Mouse (Mus musculus) adipocyte (in vitro differentiated cells): ENCODE results near the gene Btbd6.

Experiments used
- DNase-seq: peaks from one replicate; pipeline ENCODE4 v3.0.0-alpha.2; 2016; ENCODE audit warnings: low spot score

The Btbd6 gene

DNA sequence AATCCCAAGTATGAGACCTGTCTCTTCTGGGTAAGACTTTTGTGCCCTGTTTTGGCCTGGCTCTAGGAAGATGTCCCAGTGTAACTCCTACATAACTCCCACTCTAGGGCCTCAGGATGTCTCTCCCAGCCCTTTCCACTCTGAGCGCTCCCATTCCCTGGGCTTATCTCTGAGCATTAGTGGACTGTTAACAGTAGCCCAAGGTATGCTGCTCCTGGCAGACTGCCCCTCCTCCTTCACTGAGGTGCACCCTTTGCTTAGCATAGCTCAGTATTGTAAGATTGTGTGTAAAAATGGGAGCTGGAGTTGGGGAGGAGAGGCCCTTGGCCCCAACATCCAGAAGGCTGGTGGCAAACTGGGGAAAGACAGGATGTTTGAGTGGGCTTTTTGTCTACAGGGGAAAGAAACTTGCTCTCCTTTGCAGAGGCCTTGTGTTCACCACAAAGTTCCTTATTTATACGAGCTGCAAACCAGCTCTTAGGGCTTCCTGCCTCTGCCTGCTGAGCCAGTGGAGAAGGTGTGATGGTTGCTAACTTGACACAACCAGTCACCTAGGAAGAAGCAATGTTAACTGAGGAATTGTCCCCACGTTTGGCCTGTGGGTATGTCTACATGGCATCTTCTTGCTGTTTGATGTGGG is 23.2 kb upstream of the Btbd6 start:
- DNase-seq, result no peak

DNA sequence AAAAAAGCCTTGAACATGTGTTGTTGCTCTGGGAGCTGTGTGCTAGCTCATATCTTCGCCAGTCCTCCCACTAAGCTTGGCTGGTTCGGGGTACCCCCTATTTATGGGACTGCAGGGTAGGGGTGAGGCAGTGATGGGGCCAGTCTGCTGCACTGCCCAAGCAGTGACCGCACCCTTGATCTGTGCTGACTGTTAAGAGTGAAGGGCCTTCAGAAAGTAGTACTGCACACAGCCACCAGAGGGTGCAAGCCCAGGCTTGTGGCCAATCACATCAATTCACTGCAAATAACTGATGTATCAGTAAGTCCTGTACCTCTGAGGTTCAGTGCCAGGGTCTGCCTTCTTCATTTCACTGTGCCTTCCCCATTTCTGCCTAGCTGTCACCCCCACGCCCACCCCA is 20.5 kb upstream of the Btbd6 start:
- DNase-seq, result peak; percentile 67

DNA sequence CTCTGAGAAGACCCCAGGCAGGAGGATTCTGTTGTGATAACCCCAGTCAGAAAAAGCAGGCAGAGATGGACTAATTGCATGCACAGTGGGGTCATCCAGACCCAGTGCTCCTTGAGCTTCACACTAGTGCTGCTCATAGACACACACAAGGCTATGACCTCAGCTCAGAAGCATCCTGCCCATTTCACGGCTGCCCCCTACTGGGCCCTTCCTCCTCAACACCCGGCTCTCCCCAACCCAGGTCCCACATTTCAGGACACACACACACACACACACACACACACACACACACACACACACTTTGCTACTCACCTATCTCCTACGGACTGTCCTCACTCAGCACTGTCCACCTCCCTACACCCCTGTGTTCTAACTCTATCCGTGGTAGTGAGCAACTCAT is 18.0 kb upstream of the Btbd6 start:
- peak; percentile 47 for DNase-seq

DNA sequence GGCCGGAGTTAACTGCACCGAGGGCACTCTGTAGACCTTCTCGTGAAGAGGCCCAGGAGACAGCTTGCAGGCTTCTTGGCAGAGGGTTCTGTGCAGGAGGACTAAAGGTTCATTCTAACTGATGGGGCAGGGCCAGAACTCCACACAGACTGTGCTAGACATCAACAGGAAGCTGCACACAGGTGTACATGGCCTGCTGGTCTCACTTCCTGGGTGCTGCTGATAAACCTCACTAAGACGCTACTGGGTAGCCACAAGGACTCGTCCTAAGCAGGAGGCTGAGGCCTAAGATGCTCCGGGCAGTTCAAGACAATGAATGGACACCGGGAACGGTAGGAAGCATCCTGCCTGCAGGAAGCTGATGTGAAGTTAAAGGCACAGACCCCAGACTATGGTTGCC is 16.9 kb upstream of the Btbd6 start:
- no peak for DNase-seq

DNA sequence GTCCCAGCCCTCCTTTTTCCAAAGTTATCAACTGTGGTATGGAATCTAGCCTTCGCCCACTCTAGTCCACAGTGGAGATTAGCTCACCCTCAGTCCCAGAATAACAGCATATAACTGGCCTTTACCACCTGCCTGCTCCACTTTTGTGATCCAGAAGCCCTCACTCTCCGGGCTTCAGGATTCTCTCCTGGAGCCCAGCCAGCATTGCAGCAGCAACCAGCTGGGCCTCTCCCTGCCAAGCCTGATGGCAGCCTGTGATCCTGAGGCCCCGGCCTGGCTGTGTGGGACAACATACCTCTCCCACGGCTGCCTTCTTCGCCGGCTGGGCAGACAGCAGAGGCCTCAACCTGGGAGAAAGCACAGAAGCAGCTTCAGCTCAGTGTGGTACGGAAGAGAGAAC is 14.9 kb upstream of the Btbd6 start:
- DNase-seq, result peak; percentile 55

DNA sequence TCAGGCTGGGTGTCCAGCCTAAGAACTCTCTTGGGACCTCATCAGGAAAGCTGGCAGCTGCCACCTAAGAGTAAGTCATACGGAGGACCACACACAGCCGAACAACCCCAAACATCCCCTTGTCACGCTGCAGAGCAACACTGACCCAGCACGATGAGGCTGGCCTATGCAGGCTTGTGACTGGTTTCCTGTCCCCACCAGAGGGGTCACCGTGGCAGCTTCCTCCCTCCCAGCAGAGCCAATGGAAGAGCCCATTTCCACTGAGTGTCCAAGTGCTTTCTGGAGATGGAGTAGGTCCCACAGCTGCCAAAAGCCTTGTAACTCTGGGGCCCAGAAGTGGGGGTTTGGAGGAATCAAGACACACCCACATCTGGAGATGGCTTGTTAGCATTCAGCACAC is 14.4 kb upstream of the Btbd6 start:
- no peak for DNase-seq

DNA sequence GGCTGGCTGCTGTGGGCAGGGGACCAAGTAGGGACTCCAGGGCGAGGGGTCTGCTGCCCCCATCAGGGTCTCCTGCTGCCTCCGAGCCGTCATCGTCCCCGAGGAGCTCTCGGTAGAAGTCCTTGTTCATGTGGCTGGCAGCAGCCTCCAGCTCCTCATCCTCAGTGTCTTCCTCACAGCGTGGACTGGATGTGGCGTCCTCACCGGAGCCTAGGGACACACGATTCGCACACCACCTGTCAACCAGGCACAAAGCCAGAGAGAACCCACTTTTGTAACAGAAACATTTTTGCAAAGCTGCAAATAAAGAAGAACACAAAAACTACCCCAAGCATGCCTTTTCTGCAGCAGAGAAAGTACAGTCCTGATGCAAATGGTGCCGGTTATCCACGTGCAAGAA is 10.5 kb upstream of the Btbd6 start:
- no peak for DNase-seq

DNA sequence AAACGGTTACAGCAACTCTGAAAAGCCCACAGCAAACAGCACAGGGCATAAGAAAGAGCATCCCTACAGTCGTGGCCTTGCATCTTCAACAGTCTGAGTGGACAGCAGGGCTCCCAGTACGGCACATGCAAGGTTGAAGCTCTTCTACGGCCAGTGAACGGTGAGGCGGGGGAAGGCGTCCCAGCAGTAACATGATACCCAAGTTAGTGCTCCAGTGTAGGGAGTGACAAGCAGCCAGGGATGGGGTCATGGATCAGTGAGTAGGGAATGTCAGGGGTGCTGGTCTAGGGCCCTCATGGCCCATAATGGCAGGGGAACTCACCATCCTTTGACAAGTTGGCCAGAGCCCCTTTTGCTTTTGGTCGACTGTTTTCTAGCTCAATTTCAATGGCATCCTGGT is 7.3 kb upstream of the Btbd6 start:
- no peak for DNase-seq

DNA sequence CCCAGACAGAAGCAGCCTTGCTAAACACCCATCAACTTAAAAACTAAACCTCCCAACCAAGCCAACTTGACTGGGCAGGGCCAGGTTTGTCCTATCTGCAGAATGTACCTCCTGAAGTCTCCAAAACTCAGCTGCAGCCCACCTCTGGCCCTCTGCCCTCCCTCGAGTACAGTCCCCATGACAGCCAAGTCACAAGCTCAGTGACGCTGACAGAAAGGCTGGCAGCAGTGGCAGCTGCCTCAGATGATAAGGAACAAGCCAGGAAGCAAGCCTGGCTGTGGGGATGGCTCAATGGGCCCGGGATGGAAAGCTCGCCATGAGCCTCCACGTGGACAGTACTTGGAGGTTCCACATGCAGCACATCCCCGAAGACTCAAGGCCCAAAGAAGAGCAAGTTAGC is 6.7 kb upstream of the Btbd6 start:
- no peak for DNase-seq

DNA sequence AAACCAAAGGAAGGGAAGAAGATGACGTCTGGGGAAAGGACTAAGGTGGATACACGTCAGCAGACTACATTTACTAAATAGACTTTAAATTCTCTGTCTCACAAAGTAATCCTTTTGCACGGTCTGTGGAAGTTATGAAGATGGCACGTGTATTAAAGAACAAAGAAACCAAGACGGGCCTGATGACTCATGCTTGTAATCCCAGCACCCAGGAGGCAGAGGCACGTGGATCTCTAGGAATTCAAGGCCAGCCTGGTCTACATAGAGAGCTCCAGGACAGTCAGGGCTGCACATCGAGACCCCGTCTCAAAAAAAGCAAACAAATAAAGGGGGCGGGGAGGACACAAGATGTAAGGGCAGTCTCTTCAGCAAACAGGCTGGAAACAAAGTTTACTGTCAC is 1.5 kb upstream of the Btbd6 start:
- DNase-seq, result no peak

DNA sequence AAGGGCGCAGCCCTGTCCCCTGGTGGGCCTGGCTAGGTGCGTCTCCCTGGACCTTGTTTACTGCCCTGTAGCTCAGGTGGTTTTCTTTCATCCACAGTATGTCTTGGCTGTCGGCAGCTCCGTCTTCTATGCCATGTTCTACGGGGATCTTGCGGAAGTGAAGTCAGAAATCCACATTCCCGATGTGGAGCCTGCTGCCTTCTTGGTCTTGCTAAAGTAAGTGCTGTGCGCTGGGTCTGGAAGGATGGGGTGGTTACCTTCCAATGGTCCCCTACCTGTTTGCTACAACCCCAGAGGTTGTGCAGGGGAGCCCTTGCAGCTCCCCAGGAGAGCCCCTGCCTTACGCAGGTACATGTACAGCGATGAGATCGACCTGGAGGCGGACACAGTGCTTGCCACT is 874 bp downstream of the Btbd6 start:
- DNase-seq, result no peak

DNA sequence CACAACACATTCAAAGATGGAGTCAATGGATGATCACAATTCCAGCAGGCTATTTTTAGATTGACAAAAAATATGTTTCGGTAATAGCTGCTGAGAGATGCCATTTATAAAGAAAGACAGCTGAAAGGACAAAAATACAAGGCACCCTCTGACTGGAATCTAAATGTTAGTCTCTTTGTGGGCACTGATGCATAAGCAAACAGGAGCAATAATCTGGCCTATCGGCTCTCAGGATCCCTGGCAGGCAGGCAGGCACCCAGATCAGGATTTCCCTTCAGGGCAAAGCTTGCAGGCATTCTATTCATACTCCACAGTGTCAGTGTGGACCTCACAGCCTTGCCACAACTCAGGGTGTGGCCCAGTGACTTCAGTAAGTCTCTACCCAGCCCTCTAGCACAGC is 5.7 kb downstream of the Btbd6 start:
- DNase-seq, result no peak

DNA sequence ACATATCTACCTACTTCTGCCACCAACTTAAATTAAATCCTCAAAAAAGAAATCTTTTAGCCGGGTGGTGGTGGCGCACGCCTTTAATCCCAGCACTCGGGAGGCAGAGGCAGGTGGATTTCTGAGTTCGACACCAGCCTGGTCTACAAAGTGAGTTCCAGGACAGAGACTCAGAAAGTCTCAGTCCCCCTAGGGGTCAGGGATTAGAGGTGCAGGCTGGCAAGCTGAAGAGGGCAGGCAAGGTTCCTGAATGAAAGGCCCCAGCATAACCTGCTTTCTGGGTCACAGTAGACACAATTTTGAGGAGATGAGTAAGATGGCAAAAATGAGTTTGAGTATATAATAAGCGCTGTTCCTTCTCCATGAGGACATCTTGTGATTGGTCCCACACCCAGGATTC is 9.1 kb downstream of the Btbd6 start:
- no peak for DNase-seq

DNA sequence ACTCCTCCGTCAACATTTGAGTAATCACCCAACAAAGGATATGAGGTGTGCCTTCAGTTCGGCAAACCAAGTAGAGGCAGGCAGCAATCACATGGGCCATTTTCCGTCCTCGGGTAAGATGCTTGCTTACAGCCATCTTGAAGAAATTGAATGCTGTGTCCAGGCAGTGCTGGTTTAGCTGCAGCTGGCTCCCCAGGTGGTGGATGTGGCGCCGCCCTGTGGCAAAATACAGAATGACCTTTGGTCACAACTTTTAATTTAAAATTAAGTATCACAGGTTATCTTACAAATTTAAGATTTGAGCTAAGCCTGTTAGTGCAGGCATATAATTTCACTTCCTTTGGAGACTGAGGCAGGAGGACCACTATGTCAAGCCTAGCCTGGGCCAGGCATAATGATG is 11.6 kb downstream of the Btbd6 start:
- DNase-seq, result no peak

DNA sequence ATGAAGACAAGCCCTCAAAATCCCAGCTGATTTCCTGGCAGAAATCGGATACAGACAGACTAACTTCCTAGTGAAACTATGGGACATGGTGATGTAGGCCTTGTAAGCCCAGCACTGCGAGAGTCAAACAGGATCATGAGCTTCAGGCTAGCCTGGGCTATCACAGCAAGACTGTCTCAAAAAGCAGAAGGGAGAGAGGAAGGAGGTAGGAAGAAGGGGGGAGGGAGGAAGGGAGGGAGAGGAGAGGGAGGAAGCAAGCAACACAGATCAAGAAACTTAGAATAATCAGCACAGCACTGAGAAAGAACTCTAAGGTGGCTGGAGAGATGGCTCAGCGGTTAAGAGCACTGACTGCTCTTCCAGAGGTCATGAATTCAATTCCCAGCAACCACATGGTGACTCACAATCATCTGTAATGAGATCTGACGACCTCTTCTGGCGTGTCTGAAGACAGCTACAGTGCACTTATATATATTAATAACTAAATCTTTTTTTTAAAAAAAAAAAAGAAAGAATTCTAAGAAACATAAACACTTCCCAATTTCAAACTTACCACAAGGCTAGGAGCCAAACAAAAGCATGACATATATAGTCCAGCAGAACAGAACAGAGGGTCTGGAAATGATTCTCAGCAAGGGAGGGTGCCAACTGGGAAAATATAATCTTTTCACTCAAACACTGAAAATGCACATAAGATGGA is 14.6 kb downstream of the Btbd6 start:
- DNase-seq, result no peak

DNA sequence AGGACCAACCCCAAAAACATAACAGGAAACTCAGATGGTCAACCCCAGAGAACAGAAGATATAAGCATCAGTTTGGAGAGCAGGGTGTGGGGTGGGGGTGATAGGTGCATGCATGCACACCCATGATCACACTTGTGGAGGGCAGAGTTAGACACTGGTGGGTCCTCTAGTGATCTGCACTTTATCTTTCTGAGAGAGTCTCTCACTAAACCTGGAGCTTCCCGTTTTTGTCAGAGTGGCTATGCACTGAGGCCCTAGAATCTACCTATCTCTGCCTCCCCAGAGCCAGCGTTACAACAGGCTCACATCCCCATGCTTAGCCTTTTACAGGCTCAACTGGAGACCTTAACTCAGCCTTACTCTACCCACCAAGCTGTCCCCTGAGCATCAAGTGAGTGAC is 15.2 kb downstream of the Btbd6 start:
- no peak for DNase-seq

DNA sequence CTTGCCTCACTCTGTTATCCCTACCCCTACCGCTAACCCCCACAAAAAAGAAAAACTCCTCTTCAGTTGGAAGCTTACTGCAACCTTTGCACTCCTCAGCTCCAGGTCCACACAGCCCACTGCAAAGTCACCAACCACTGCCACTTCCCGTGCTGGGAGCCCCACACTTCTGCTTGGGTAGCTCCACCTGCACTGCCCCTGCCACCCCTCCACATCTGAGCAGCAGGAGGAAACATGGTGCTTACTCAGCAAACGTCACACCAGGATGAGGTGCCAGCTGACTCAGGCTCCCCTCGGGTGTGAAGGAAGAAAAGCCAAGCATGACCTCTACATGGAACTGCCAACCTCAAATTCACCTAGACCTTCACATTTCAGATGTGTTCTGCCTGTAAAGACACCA is 17.9 kb downstream of the Btbd6 start:
- DNase-seq, result no peak

DNA sequence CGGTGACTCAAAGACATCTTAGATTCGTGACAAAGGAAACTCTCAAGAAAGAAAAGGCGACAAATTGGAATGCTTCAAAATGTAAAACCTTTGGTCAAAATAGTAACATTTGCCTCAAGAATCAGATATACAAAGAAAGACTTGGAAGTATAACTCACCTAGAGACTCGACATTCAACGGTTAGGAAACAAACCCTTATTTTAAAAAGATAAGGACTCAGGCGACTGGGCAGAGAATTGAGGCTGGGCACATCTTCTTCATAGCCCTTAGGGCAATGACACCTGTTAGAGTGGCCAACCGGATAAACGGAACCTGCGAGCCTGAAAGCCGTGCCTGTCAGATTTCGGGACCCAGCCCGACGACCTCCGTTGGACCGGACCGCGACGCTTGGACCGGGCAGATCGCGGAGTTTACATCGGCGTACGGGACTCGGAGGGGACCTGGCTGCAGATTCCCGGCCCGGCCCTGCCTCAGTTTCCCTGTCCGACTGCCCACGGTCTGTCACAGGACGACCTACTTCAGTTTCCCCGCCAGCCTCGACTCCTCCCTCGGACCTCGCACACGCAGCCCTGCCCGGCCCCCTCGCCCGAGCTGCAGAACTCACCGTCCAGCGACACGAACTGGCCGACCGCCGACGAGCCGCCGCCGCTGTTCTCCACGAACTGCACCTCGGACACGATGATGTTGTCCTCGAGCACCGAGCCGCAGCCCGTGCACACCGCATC is 23.4 kb downstream of the Btbd6 start:
- no peak for DNase-seq

DNA sequence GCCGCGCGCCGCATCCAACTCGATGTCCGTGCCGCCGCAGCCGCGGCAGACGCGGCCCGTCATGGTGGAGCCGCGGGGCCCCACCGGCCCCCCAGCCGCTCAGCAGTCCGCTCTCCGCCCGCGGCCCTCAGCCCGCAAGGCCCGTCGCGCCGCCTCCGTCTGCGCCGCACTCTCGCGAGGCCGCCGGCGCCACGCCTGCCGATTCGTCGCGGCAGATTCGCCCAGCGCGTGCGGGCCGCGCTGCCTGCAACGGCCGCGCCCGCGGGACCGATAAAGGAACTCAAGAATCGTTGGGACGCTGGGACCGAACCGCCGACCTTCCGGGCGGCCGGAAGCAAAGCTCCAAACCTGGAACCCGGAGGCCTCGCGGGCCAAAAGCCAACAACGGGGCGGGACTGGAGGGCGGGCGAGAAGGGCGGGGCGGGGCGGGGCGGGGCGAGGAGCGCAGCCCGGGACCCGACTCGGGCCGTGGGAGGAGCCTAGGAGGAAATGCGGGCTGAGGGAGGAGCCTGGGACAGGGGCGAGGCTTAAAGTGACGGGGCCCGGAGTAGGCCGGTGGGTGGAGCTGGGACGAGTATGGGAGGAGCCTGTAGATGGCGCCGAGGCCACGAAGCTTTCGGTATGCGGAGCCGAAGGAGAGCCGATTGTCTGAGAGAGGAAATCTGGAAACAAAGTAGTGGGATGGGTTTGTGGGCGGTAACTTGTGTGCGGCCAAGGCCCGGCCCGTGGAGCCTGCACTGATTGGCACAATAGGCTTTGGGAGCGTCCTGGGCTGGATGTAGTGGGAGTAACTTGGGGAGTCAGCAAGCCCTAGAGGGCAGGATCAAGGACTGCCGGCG is 24.2 kb downstream of the Btbd6 start, which contains the start of gene Brf1:
Gene Brf1 (minus strand): TSS at position 411 of the 839 bp plus-strand sequence.
- DNase-seq, result peak; percentile 98

DNA sequence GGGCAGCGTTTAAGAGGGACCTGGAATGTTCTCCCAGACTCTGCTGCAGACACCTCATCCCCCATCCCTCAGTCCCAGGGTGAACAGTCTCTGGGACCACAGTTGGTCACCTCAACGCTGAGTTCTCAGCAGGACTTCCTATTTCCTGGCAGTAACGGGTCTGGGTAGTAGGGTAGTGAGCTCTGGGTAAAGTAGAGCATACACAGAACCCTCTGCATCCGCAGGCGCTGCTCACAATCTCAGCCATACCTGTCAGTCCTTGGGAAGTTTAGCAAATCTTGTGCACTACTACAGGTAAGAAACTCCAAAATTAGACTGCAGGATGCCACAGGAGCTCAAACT is 24.8 kb downstream of the Btbd6 start:
- DNase-seq, result no peak

DNA sequence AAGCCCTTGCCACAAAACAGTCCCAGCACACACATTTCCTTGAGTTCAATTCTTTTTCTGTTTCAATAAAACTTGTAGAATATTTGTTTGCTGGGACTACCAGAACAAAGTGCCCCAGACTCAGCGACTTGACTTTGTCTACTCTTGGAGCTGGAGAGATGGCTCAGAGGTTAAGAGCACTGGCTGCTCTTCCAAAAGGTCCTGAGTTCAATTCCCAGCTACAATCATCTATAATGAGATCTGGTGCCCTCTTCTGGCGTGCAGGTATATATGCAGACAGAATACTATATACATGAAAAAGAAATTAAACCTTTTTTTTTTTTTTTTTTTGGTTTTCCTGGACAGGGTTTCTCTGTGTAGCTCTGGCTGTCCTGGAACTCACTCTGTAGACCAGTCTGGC is 26.4 kb downstream of the Btbd6 start:
- DNase-seq, result no peak

DNA sequence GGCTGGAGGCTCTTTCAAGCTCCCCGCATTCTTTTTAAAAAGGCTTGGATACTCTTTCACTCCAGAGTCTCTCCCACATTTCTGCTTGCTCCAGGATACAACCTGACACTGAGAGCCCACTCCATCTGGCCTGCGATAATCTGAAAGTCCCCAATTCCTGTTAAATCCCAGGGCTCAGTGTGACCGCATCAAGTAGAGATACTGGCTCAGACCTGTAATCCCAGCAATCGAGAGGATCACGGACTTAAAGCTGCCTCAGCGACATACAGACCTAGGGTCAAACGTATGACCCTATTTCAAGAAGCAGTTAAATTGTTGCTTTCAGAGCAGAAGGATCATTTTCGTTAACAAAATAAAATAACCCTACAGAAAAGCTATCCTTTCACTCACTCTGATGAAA is 27.7 kb downstream of the Btbd6 start:
- DNase-seq, result no peak

DNA sequence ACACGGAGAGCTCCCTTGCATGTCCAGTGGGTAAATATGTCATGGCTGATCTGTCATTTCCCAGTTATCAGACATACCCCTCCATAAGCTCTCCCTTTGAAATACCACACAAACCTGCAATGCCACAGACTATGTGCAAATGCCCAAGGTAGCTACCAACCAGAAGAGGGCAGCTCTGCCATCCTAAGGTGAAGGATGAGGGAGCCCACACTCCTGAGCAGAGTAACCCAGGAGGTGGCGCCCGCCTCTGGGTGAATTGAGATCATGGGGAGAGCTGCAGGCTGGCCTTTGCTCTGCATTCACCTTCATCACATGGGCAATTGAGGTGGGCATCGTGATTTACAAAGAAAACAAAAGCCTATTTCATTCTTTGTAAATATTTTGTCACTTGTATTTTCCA is 28.7 kb downstream of the Btbd6 start:
- DNase-seq, result peak; percentile 39
